Mouse (Mus musculus) liver, embryonic 13.5 days (tissue): ENCODE data around the gene Nuak2. TPM values are rescaled to one million over a fixed set of nuclear protein-coding genes. Genes with fewer than 3 reads are reported as not detected.

Experiments used
- ATAC-seq: fragments of 200-750 bp; cut with Nextera tagmentation; 2 replicates; pipeline ENCODE4 v1.8.0; 2017; ENCODE audit warnings: low read depth, mild to moderate bottlenecking, moderate number of reproducible peaks, moderate library complexity
- DNase-seq: peaks from one replicate; pipeline ENCODE4 v3.0.0; 2022
- H3K27ac ChIP-seq: fragments of 300-500 bp; sonication (generic); 2 replicates; pipeline ENCODE4 v1.5.1; 2015; ENCODE audit warnings: moderate library complexity, mild to moderate bottlenecking, inconsistent platforms
- H3K27me3 ChIP-seq: fragments of 300-500 bp; sonication (generic); 2 replicates; pipeline ENCODE4 v1.6.1; 2015; ENCODE audit warnings: mild to moderate bottlenecking, inconsistent platforms
- H3K36me3 ChIP-seq: fragments of 300-500 bp; sonication (generic); 2 replicates; pipeline ENCODE4 v1.6.1; 2015; ENCODE audit warnings: mild to moderate bottlenecking, inconsistent platforms
- H3K4me1 ChIP-seq: fragments of 300-500 bp; sonication (generic); replicated peaks from 2 replicates; pipeline ENCODE4 v1.6.1; 2015; ENCODE audit warnings: inconsistent platforms
- H3K4me2 ChIP-seq: fragments of 300-500 bp; sonication (generic); 2 replicates; pipeline ENCODE4 v1.6.1; 2015; ENCODE audit warnings: inconsistent platforms, mild to moderate bottlenecking, moderate library complexity
- H3K4me3 ChIP-seq: fragments of 300-500 bp; sonication (generic); replicated peaks from 2 replicates; pipeline ENCODE4 v1.5.1; 2015; ENCODE audit warnings: mild to moderate bottlenecking, inconsistent platforms
- H3K9ac ChIP-seq: fragments of 300-500 bp; sonication (generic); 2 replicates; pipeline ENCODE4 v1.6.1; 2015; ENCODE audit warnings: mild to moderate bottlenecking, inconsistent platforms
- H3K9me3 ChIP-seq: fragments of 300-500 bp; sonication (generic); replicated peaks from 2 replicates; pipeline ENCODE4 v1.6.1; 2016; ENCODE audit warnings: inconsistent platforms
- WGBS: fragments of 180-500 bp; shearing (Covaris S2); methylation state at CpG from one replicate; pipeline ENCODE4 v1.1.7; 2015; ENCODE audit not compliant: insufficient replicate concordance; 5-methylcytosine and 5-hydroxymethylcytosine counted together
- polyA plus RNA-seq: library from polyadenylated mRNA; unstranded; fragments of >200 nt; fragmentation: Nextera tagmentation; extraction: Ambion mirVana; gene quantifications from 2 replicates; pipeline ENCODE4 v1.2.1, GENCODE M21; 2015

Nuak2 gene
- polyA plus RNA-seq, 1 experiment from 2014 or later = 1.6 TPM

GRCm38 (mm10) chr1:132312703-132313102 is 3.2 kb upstream of the Nuak2 start:
- H3K4me2 ChIP-seq = no peak overlapping the region
- whole genome bisulfite sequencing = 45% methylated on average over 3 of the region's 3 CpGs
- H3K4me1 ChIP-seq = peaks cover 29% of the 10 kb centered on the region
- peaks cover 73% of the 10 kb centered on the region for H3K27me3 ChIP-seq
- H3K27ac ChIP-seq = no peak overlapping the region
- H3K9ac ChIP-seq = no peak overlapping the region
- H3K4me3 ChIP-seq = no peak overlapping the region
- no peaks in the 10 kb centered on the region for H3K9me3 ChIP-seq
- 0 out of 2 replicates have a peak, but pooled peaks have one; percentile 17 for ATAC-seq
- no peaks in the 10 kb centered on the region for H3K36me3 ChIP-seq
- DNase-seq = peak; percentile 24

DNA sequence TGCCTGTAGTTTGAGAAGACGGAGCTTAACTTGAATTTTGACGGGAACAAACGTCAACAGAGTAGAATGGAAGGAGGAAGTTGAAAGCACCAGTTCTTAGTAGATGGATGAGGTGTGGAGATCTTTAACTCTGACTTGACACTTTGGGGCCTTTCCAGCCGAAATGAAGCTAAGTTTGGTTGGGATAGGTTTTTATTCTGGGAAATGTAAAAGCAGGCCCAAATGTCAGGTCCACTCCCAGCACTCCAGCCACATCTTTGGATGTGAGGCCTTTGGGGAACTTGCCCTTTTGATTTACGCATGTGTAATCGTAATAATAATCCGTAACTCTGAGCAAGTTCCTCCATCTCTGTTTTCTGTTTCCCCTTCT is 684 bp downstream of the Nuak2 start:
- Histone ChIP-seq H3K4me1 (peaks cover 47% of the 10 kb centered on the region), H3K4me3 (peak overlapping the region; percentile 61), H3K36me3 (no peaks in the 10 kb centered on the region), H3K9me3 (no peaks in the 10 kb centered on the region), H3K27ac (no peak overlapping the region), H3K4me2 (peak overlapping the region; percentile 76), H3K27me3 (peaks cover 68% of the 10 kb centered on the region), H3K9ac (peak overlapping the region; percentile 61)
- WGBS = 32% methylated on average over 7 of the region's 7 CpGs
- ATAC-seq (no peak), DNase-seq (no peak)

GRCm38 (mm10) chr1:132317413-132317812 is 1.5 kb downstream of the Nuak2 start:
- Histone ChIP-seq H3K4me3 (peak overlapping the region; percentile 61), H3K9ac (no peak overlapping the region), H3K36me3 (no peaks in the 10 kb centered on the region), H3K4me1 (peaks cover 40% of the 10 kb centered on the region), H3K27ac (no peak overlapping the region), H3K4me2 (peak overlapping the region; percentile 76), H3K27me3 (peaks cover 60% of the 10 kb centered on the region), H3K9me3 (no peaks in the 10 kb centered on the region)
- WGBS = 73% methylated on average over 4 of the region's 4 CpGs
- ATAC-seq = no peak
- DNase-seq = no peak

DNA sequence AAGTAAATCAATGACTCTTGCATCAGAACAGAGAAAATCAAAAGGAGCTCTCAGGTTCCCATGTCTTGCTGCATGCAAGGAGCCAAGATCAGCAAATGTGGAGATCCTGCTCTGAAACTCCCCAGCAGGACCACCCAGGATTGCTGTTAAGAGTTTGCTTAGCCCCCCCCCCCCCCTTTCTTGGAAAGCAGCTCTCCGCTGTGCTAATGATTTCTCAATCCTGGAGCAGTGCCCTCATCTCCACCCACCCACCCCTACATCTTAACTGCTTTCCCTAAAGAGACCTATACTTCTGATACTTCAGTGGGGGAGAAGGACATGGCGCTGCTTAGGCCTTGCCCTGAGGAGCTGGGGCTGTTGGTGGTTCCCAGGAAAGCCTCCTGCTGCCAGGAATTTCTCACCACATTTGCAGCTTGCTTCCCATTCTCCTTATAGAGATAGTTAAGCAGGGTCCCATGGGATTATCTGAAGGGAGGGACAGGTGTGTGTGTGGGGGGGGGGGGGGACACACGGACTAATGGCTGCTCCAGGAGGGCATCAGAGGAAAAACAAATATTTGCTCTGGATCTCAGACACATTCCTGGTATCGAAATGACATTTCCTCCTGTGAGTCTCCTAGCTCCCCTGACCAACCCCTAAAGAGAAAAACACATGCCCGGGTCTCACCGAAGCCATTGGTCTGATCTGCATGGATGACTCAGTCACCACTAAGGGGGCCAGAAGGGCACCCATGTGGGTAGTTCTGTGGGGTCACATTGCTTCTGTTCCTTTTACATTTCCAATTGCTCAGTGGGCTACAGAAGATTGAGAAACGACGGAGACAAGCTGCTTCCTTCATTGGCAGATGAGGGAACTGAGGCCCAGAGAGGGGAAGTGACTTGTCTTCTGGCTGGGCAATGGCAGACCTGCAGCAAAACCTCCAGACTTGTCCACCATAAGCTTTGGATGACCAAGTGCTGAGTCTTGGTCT is 2.3 kb downstream of the Nuak2 start:
- H3K4me1 ChIP-seq = peaks cover 40% of the 10 kb centered on the region
- no peaks in the 10 kb centered on the region for H3K9me3 ChIP-seq
- no peak for ATAC-seq
- no peak overlapping the region for H3K9ac ChIP-seq
- no peak overlapping the region for H3K4me3 ChIP-seq
- peak overlapping the region; percentile 76 for H3K4me2 ChIP-seq
- peaks cover 57% of the 10 kb centered on the region for H3K27me3 ChIP-seq
- WGBS = 39% methylated on average over 8 of the region's 8 CpGs
- no peak for DNase-seq
- H3K27ac ChIP-seq = no peak overlapping the region
- no peaks in the 10 kb centered on the region for H3K36me3 ChIP-seq

GRCm38 (mm10) chr1:132319242-132319641 is 3.3 kb downstream of the Nuak2 start:
- Histone ChIP-seq H3K9me3 (no peaks in the 10 kb centered on the region), H3K36me3 (no peaks in the 10 kb centered on the region), H3K4me2 (no peak overlapping the region), H3K4me1 (peaks cover 40% of the 10 kb centered on the region), H3K27ac (no peak overlapping the region), H3K9ac (no peak overlapping the region), H3K27me3 (peaks cover 50% of the 10 kb centered on the region), H3K4me3 (no peak overlapping the region)
- ATAC-seq (no peak), DNase-seq (no peak)
- WGBS = 49% methylated on average over 5 of the region's 5 CpGs

DNA sequence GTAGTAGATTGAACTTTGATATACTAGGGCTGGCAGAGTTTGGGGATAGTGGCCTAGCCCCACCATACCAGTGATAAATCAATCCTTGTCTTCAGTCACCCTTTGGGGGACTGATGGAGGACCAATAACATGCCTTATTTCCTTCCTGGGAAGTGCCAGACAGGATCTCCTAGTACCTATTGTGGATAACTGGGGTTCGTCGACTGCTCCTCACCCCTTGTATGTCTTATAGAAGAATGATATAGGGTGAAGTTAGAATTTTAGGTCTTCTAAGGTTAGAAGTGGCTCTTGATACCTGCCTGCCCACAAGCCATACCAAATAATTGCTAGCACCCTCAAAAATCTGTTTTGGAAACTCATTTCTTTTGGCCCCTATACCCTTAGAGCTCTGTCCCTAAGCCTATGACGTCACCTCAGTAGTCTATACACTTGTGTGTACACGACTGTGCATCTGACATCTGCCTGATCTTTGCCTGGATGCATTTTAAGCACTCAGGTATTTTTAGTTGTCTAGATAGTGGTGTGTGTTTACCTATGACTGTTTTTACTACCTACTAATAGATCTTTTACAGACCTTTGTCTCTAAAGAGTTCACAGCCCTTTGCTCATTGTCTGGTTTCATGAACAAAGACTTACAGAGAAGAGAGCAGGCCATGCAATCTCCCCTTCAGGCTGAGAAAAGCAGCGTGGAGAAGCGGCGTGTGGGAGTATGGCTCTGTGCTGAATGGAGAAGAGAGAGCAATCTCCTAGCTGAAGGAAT is 6.1 kb downstream of the Nuak2 start:
- Histone ChIP-seq H3K4me1 (peaks cover 28% of the 10 kb centered on the region), H3K9ac (no peak overlapping the region), H3K9me3 (no peaks in the 10 kb centered on the region), H3K4me3 (no peak overlapping the region), H3K4me2 (no peak overlapping the region), H3K36me3 (no peaks in the 10 kb centered on the region), H3K27me3 (peaks cover 23% of the 10 kb centered on the region), H3K27ac (no peak overlapping the region)
- DNase-seq (no peak), ATAC-seq (no peak)
- WGBS = 71% methylated on average over 7 of the region's 7 CpGs

DNA sequence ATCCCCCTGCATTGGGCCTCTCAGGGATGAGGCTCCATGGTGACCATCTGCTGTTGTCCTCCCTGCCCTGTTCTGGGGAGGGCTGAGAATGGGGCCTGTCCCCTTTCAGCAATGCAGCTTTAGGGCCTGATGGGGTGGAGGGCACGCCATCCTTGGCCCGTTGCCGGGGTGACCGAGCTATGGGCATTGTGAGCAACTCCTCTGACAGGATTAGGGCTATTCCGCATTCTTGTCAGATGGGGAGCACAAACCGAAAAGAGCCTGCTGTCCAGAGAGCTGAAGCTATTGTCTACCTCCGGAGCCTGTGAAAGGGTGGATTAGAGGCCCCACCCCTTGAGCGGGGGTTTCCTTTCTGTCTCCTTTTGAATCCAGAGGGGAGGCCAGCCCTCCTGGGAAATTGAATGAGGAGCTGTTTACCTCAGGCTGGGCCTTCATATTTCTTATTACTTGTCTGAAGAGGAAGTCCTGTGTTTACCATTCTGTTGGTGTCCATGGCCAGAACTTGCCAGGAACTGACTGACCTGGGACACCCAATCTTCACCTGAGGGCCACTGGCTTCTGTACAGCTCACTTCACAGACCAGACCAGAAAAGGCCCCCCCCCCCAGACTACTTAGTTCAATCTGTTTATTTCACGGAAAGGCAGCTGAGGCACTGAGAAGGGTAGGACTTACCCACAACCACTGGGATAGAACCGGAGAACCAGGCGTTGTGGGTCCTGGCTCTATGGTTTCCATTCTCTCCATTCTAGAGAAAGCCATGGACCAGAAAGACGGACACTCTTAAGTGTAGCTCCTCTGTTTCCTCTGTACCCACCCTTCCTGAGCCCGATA is 7.0 kb downstream of the Nuak2 start:
- Histone ChIP-seq H3K36me3 (no peaks in the 10 kb centered on the region), H3K27ac (no peak overlapping the region), H3K4me1 (peaks cover 29% of the 10 kb centered on the region), H3K9ac (no peak overlapping the region), H3K4me3 (no peak overlapping the region), H3K27me3 (peaks cover 13% of the 10 kb centered on the region; the same call in 1 of the 2 replicates), H3K4me2 (no peak overlapping the region), H3K9me3 (no peaks in the 10 kb centered on the region)
- ATAC-seq (no peak), DNase-seq (no peak)
- WGBS = 60% methylated on average over 13 of the region's 13 CpGs

GRCm38 (mm10) chr1:132326777-132327176 is 10.9 kb downstream of the Nuak2 start:
- WGBS = 63% methylated on average over 9 of the region's 9 CpGs
- no peak for DNase-seq

GRCm38 (mm10) chr1:132327477-132327876 is 11.6 kb downstream of the Nuak2 start:
- Histone ChIP-seq H3K9ac (no peak overlapping the region), H3K9me3 (no peaks in the 10 kb centered on the region), H3K4me2 (no peak overlapping the region), H3K4me3 (no peak overlapping the region), H3K36me3 (peaks cover 18% of the 10 kb centered on the region), H3K4me1 (peaks cover 18% of the 10 kb centered on the region), H3K27me3 (no peaks in the 10 kb centered on the region), H3K27ac (no peak overlapping the region)
- 80% methylated on average over 17 of the region's 17 CpGs for WGBS
- DNase-seq (no peak), ATAC-seq (no peak)

More at GRCm38 (mm10) chr1:132326777-132327176, 10.9 kb downstream of the Nuak2 start:
- no peaks in the 10 kb centered on the region for H3K9me3 ChIP-seq
- H3K27ac ChIP-seq = no peak overlapping the region
- peaks cover 12% of the 10 kb centered on the region for H3K36me3 ChIP-seq
- peaks cover 17% of the 10 kb centered on the region for H3K4me1 ChIP-seq
- no peak overlapping the region for H3K4me2 ChIP-seq
- H3K9ac ChIP-seq = no peak overlapping the region
- no peak overlapping the region for H3K4me3 ChIP-seq
- ATAC-seq = 0 out of 2 replicates have a peak, but pooled peaks have one; percentile 19
- no peaks in the 10 kb centered on the region for H3K27me3 ChIP-seq

GRCm38 (mm10) chr1:132328565-132328964 is 12.6 kb downstream of the Nuak2 start:
- Histone ChIP-seq H3K36me3 (peaks cover 18% of the 10 kb centered on the region), H3K9me3 (no peaks in the 10 kb centered on the region), H3K27me3 (no peaks in the 10 kb centered on the region), H3K4me1 (peaks cover 28% of the 10 kb centered on the region), H3K9ac (no peak overlapping the region), H3K4me2 (no peak overlapping the region), H3K4me3 (no peak overlapping the region), H3K27ac (no peak overlapping the region)
- WGBS = 71% methylated on average over 3 of the region's 3 CpGs
- ATAC-seq (no peak), DNase-seq (no peak)

DNA sequence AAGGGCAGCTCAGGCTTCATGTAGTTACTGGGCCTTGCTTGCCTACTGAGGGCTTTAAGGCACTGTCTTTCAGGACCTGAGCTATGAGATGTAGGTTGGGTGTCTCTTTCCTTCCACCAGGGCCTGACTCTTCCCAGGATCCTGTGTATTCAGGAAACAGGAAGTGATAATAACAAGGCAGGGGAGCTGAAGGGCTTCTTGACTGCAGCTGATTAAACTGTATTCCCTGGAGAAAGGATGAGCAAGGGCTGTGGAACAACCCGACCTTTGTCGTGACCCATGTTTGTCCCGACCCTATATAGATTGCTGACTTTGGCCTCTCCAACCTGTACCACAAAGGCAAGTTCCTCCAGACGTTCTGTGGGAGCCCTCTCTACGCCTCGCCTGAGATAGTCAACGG is 13.7 kb downstream of the Nuak2 start:
- Histone ChIP-seq H3K9ac (no peak overlapping the region), H3K4me2 (no peak overlapping the region), H3K27me3 (no peaks in the 10 kb centered on the region), H3K27ac (no peak overlapping the region), H3K36me3 (peaks cover 18% of the 10 kb centered on the region), H3K9me3 (no peaks in the 10 kb centered on the region), H3K4me1 (peaks cover 38% of the 10 kb centered on the region), H3K4me3 (no peak overlapping the region)
- WGBS = 58% methylated on average over 7 of the region's 7 CpGs
- DNase-seq = no peak
- ATAC-seq = no peak
